Mouse (Mus musculus) hindbrain, embryonic 10.5 days (tissue): Measurements from ENCODE around the gene Omp. TPM values are rescaled to one million over a fixed set of nuclear protein-coding genes. Genes with fewer than 3 reads are reported as not detected.
A peak's percentile ranks its signal among the peaks of the same experiment; 100 is the strongest.

Source experiments
- DNase-seq: peaks from one replicate; pipeline ENCODE4 v3.0.0-alpha.2; 2017; ENCODE audit warnings: low spot score
- H3K27ac ChIP-seq: fragments of 300-500 bp; sonication (generic); 2 replicates; pipeline ENCODE4 v1.5.1; 2016; ENCODE audit warnings: mild to moderate bottlenecking, moderate library complexity
- H3K27me3 ChIP-seq: fragments of 300-500 bp; sonication (generic); 2 replicates; pipeline ENCODE4 v1.6.1; 2016; ENCODE audit warnings: mild to moderate bottlenecking; ENCODE audit not compliant: poor library complexity, insufficient read depth, severe bottlenecking
- H3K36me3 ChIP-seq: fragments of 300-500 bp; sonication (generic); 2 replicates; pipeline ENCODE4 v1.6.1; 2016; ENCODE audit warnings: mild to moderate bottlenecking, moderate library complexity
- H3K4me1 ChIP-seq: fragments of 300-500 bp; sonication (generic); replicated peaks from 2 replicates; pipeline ENCODE4 v1.6.1; 2016; ENCODE audit warnings: mild to moderate bottlenecking
- H3K4me3 ChIP-seq: fragments of 300-500 bp; sonication (generic); 2 replicates; pipeline ENCODE4 v1.5.1; 2016; ENCODE audit warnings: mild to moderate bottlenecking, moderate library complexity
- H3K9me3 ChIP-seq: fragments of 300-500 bp; sonication (generic); 2 replicates; pipeline ENCODE4 v1.6.1; 2016; ENCODE audit warnings: mild to moderate bottlenecking, moderate library complexity
- WGBS: fragments of 180-500 bp; shearing (Covaris S2); methylation state at CpG from one replicate; pipeline ENCODE4 v1.1.7; 2016; 5-methylcytosine and 5-hydroxymethylcytosine counted together
- polyA plus RNA-seq: library from polyadenylated mRNA; unstranded; fragments of >200 nt; fragmentation: Nextera tagmentation; extraction: Ambion mirVana; gene quantifications from 2 replicates; pipeline ENCODE4 v1.2.1, GENCODE M21; 2016

Omp gene
- polyA plus RNA-seq, 1 experiment from 2014 or later = 0.13 TPM

- DNase-seq = no peak
- H3K27ac ChIP-seq = peak overlapping the region; percentile 67; the same call in 1 of the 2 replicates
- peaks cover 22% of the 10 kb centered on the region; the same call in 1 of the 2 replicates for H3K27me3 ChIP-seq
- WGBS = 83% methylated on average over 8 of the region's 8 CpGs
- H3K4me3 ChIP-seq = no peak overlapping the region
- H3K4me1 ChIP-seq = peaks cover 77% of the 10 kb centered on the region
- H3K36me3 ChIP-seq = peaks cover 2% of the 10 kb centered on the region; the same call in 1 of the 2 replicates
- H3K9me3 ChIP-seq = no peaks in the 10 kb centered on the region
Measured at GRCm38 (mm10) chr7:98147766-98148165, 2.5 kb upstream of the Omp start.

GRCm38 (mm10) chr7:98146447-98146845, 1.1 kb upstream of the Omp start:
- Histone ChIP-seq H3K36me3 (peaks cover 2% of the 10 kb centered on the region; the same call in 1 of the 2 replicates), H3K9me3 (no peaks in the 10 kb centered on the region), H3K27me3 (peaks cover 15% of the 10 kb centered on the region; the same call in 1 of the 2 replicates), H3K27ac (no peak overlapping the region), H3K4me1 (peaks cover 77% of the 10 kb centered on the region), H3K4me3 (no peak overlapping the region)
- 86% methylated on average over 8 of the region's 8 CpGs for WGBS
- DNase-seq = no peak

GRCm38 (mm10) chr7:98145842-98146446, 642 bp upstream of the Omp start:
- H3K36me3 ChIP-seq = peaks cover 2% of the 10 kb centered on the region; the same call in 1 of the 2 replicates
- peaks cover 14% of the 10 kb centered on the region; the same call in 1 of the 2 replicates for H3K27me3 ChIP-seq
- no peak overlapping the region for H3K4me3 ChIP-seq
- WGBS = 88% methylated on average over 12 of the region's 12 CpGs
- H3K27ac ChIP-seq = no peak overlapping the region
- peaks cover 77% of the 10 kb centered on the region for H3K4me1 ChIP-seq
- no peak for DNase-seq
- H3K9me3 ChIP-seq = no peaks in the 10 kb centered on the region

GRCm38 (mm10) chr7:98142648-98143047, 2.7 kb downstream of the Omp start:
- no peak for DNase-seq
- Histone ChIP-seq H3K4me3 (no peak overlapping the region), H3K9me3 (no peaks in the 10 kb centered on the region), H3K27me3 (peaks cover 19% of the 10 kb centered on the region), H3K36me3 (peaks cover 2% of the 10 kb centered on the region; the same call in 1 of the 2 replicates), H3K27ac (0 out of 2 replicates have a peak overlapping the region, but pooled peaks have one; percentile 60), H3K4me1 (peaks cover 64% of the 10 kb centered on the region)
- 48% methylated on average over 3 of the region's 3 CpGs for WGBS

GRCm38 (mm10) chr7:98142247-98142646, 3.1 kb downstream of the Omp start:
- Histone ChIP-seq H3K4me3 (no peak overlapping the region), H3K4me1 (peaks cover 63% of the 10 kb centered on the region), H3K27me3 (peaks cover 19% of the 10 kb centered on the region), H3K27ac (0 out of 2 replicates have a peak overlapping the region, but pooled peaks have one; percentile 60), H3K9me3 (no peaks in the 10 kb centered on the region), H3K36me3 (peaks cover 2% of the 10 kb centered on the region; the same call in 1 of the 2 replicates)
- DNase-seq = no peak
- WGBS = 36% methylated on average over 8 of the region's 8 CpGs

GRCm38 (mm10) chr7:98141206-98141605, 4.1 kb downstream of the Omp start:
- H3K36me3 ChIP-seq = peaks cover 2% of the 10 kb centered on the region; the same call in 1 of the 2 replicates
- H3K27ac ChIP-seq = no peak overlapping the region
- H3K27me3 ChIP-seq = peaks cover 17% of the 10 kb centered on the region
- H3K4me1 ChIP-seq = peaks cover 57% of the 10 kb centered on the region
- peak; percentile 37 for DNase-seq
- WGBS = 66% methylated on average over 3 of the region's 3 CpGs
- H3K4me3 ChIP-seq = no peak overlapping the region
- H3K9me3 ChIP-seq = no peaks in the 10 kb centered on the region

GRCm38 (mm10) chr7:98140597-98140996, 4.7 kb downstream of the Omp start:
- 57% methylated on average over 2 of the region's 2 CpGs for WGBS
- H3K9me3 ChIP-seq = no peaks in the 10 kb centered on the region
- H3K27ac ChIP-seq = 0 out of 2 replicates have a peak overlapping the region, but pooled peaks have one; percentile 35
- DNase-seq = no peak
- peaks cover 12% of the 10 kb centered on the region for H3K27me3 ChIP-seq
- H3K36me3 ChIP-seq = peaks cover 2% of the 10 kb centered on the region; the same call in 1 of the 2 replicates
- peaks cover 57% of the 10 kb centered on the region for H3K4me1 ChIP-seq
- H3K4me3 ChIP-seq = no peak overlapping the region

GRCm38 (mm10) chr7:98139216-98139615, 6.1 kb downstream of the Omp start:
- Histone ChIP-seq H3K27me3 (peaks cover 8% of the 10 kb centered on the region), H3K9me3 (no peaks in the 10 kb centered on the region), H3K4me1 (peaks cover 49% of the 10 kb centered on the region), H3K36me3 (no peaks in the 10 kb centered on the region), H3K27ac (no peak overlapping the region), H3K4me3 (no peak overlapping the region)
- WGBS = 20% methylated on average over 9 of the region's 9 CpGs
- no peak for DNase-seq

GRCm38 (mm10) chr7:98137995-98138394, 7.3 kb downstream of the Omp start:
- peaks cover 43% of the 10 kb centered on the region for H3K4me1 ChIP-seq
- H3K27ac ChIP-seq = no peak overlapping the region
- no peaks in the 10 kb centered on the region for H3K9me3 ChIP-seq
- no peaks in the 10 kb centered on the region for H3K36me3 ChIP-seq
- DNase-seq = no peak
- 94% methylated on average over 2 of the region's 2 CpGs for WGBS
- peaks cover 5% of the 10 kb centered on the region for H3K27me3 ChIP-seq
- H3K4me3 ChIP-seq = no peak overlapping the region

- WGBS = 40% methylated on average over 3 of the region's 3 CpGs
- Histone ChIP-seq H3K27ac (no peak overlapping the region), H3K4me3 (no peak overlapping the region), H3K36me3 (no peaks in the 10 kb centered on the region), H3K4me1 (peaks cover 38% of the 10 kb centered on the region), H3K9me3 (no peaks in the 10 kb centered on the region), H3K27me3 (peaks cover 5% of the 10 kb centered on the region)
- DNase-seq = no peak
Measured at GRCm38 (mm10) chr7:98137583-98137982, 7.7 kb downstream of the Omp start.

GRCm38 (mm10) chr7:98131751-98132150, 13.6 kb downstream of the Omp start:
- Histone ChIP-seq H3K27ac (no peak overlapping the region), H3K4me1 (no peaks in the 10 kb centered on the region), H3K4me3 (no peak overlapping the region), H3K9me3 (no peaks in the 10 kb centered on the region), H3K36me3 (peaks cover 3% of the 10 kb centered on the region; the same call in 1 of the 2 replicates), H3K27me3 (no peaks in the 10 kb centered on the region)
- no peak for DNase-seq
- 92% methylated on average over 8 of the region's 8 CpGs for WGBS

- H3K36me3 ChIP-seq = peaks cover 3% of the 10 kb centered on the region; the same call in 1 of the 2 replicates
- no peak overlapping the region for H3K4me3 ChIP-seq
- H3K27ac ChIP-seq = no peak overlapping the region
- DNase-seq = no peak
- H3K27me3 ChIP-seq = peaks cover 10% of the 10 kb centered on the region; the same call in 1 of the 2 replicates
- no peaks in the 10 kb centered on the region for H3K9me3 ChIP-seq
- H3K4me1 ChIP-seq = peaks cover 6% of the 10 kb centered on the region; the same call in 1 of the 2 replicates
- WGBS = 44% methylated on average over 5 of the region's 5 CpGs
Measured at GRCm38 (mm10) chr7:98125473-98125872, 19.8 kb downstream of the Omp start.

GRCm38 (mm10) chr7:98124701-98125100, 20.6 kb downstream of the Omp start:
- Histone ChIP-seq H3K36me3 (peaks cover 3% of the 10 kb centered on the region; the same call in 1 of the 2 replicates), H3K27ac (no peak overlapping the region), H3K4me3 (no peak overlapping the region), H3K27me3 (peaks cover 10% of the 10 kb centered on the region; the same call in 1 of the 2 replicates), H3K4me1 (peaks cover 14% of the 10 kb centered on the region; the same call in 1 of the 2 replicates), H3K9me3 (no peaks in the 10 kb centered on the region)
- 63% methylated on average over 5 of the region's 5 CpGs for WGBS
- no peak for DNase-seq
